Mouse (Mus musculus) MEL (cell line): ENCODE data around the gene Gpc5. TPM values are rescaled to one million over a fixed set of nuclear protein-coding genes. Genes with fewer than 3 reads are reported as not detected.

Experiments used
- DNase-seq: peaks from one replicate; pipeline ENCODE4 v3.0.0; 2011; ENCODE audit warnings: low read depth, low spot score
- H3K27ac ChIP-seq: 2 replicates; pipeline ENCODE4 v1.5.1; 2012; ENCODE audit warnings: low read depth, mild to moderate bottlenecking, control low read depth, low read length, moderate library complexity; ENCODE audit not compliant: control insufficient read depth
- H3K27me3 ChIP-seq, 2 experiments: fragments of 150-350 bp in 1 of 2; sonication (generic) in 1 of 2; 2 replicates each; pipeline ENCODE4 v1.6.1; 2012; ENCODE audit warnings: low read length in 2 of 2, mild to moderate bottlenecking in 2 of 2, improper control_type of control experiment in 1 of 2, moderate library complexity in 1 of 2; ENCODE audit not compliant: insufficient read depth in 2 of 2, control insufficient read depth in 1 of 2
- H3K36me3 ChIP-seq, 2 experiments: 2 replicates each; pipeline ENCODE4 v1.6.1; 2012 to 2014; ENCODE audit warnings: low read length in 2 of 2, improper control_type of control experiment in 1 of 2, inconsistent platforms in 1 of 2, mild to moderate bottlenecking in 1 of 2; ENCODE audit not compliant: insufficient read depth in 2 of 2, control insufficient read depth in 1 of 2
- H3K4me1 ChIP-seq, 2 experiments: fragments of 150-350 bp in 1 of 2; sonication (generic) in 1 of 2; 2 replicates each; pipeline ENCODE4 v1.6.1; 2012; ENCODE audit warnings: low read length in 2 of 2, improper control_type of control experiment in 1 of 2, mild to moderate bottlenecking in 1 of 2; ENCODE audit not compliant: insufficient read depth in 2 of 2, control insufficient read depth in 1 of 2
- H3K4me3 ChIP-seq, 2 experiments: fragments of 150-350 bp in 1 of 2; sonication (generic) in 1 of 2; 2 replicates each; pipeline ENCODE4 v1.5.1; 2012; ENCODE audit warnings: low read depth in 2 of 2, low read length in 2 of 2, mild to moderate bottlenecking in 2 of 2, moderate library complexity in 2 of 2, control low read depth in 1 of 2, improper control_type of control experiment in 1 of 2; ENCODE audit not compliant: control insufficient read depth in 1 of 2, insufficient read depth in 1 of 2
- H3K79me2 ChIP-seq: 2 replicates; pipeline ENCODE4 v1.6.1; 2012; ENCODE audit warnings: mild to moderate bottlenecking, low read length, moderate library complexity; ENCODE audit not compliant: control insufficient read depth, poor library complexity, insufficient read depth
- H3K9ac ChIP-seq: 2 replicates; pipeline ENCODE4 v1.6.1; 2012; ENCODE audit warnings: low read depth, mild to moderate bottlenecking, control low read depth, low read length, moderate library complexity; ENCODE audit not compliant: control insufficient read depth, poor library complexity, severe bottlenecking
- H3K9me3 ChIP-seq: fragments of 150-350 bp; sonication (generic); replicated peaks from 2 replicates; pipeline ENCODE4 v1.6.1; 2012; ENCODE audit warnings: mild to moderate bottlenecking, low read length, improper control_type of control experiment, moderate library complexity; ENCODE audit not compliant: insufficient read depth
- BHLHE40 ChIP-seq: IDR thresholded peaks from 2 replicates; pipeline ENCODE4 v1.6.1; 2012; ENCODE audit warnings: low read depth, mild to moderate bottlenecking, inconsistent platforms, low read length, improper control_type of control experiment, borderline replicate concordance
- CHD1 ChIP-seq: IDR thresholded peaks from 2 replicates; pipeline ENCODE4 v1.6.1; 2012; ENCODE audit warnings: low read depth, mild to moderate bottlenecking, inconsistent platforms, low read length, improper control_type of control experiment
- CHD2 ChIP-seq: IDR thresholded peaks from 2 replicates; pipeline ENCODE4 v1.6.1; 2011; ENCODE audit warnings: low read length, improper control_type of control experiment
- CTCF ChIP-seq, 3 experiments: IDR thresholded peaks in 2 of 3; conservative IDR thresholded peaks in 1 of 3; 2 replicates each; pipeline ENCODE4 v1.5.1; 2011 to 2012; ENCODE audit warnings: low read length in 3 of 3, low read depth in 2 of 3, mild to moderate bottlenecking in 2 of 3, improper control_type of control experiment in 1 of 3, inconsistent platforms in 1 of 3, mixed read lengths in 1 of 3, moderate library complexity in 1 of 3; ENCODE audit not compliant: control insufficient read depth in 1 of 3, insufficient read depth in 1 of 3, poor library complexity in 1 of 3, severe bottlenecking in 1 of 3
- E2F4 ChIP-seq: IDR thresholded peaks from 2 replicates; pipeline ENCODE4 v1.6.1; 2011; ENCODE audit warnings: low read depth, low read length, improper control_type of control experiment, borderline replicate concordance
- EP300 ChIP-seq, 2 experiments: IDR thresholded peaks; 2 replicates each; pipeline ENCODE4 v1.6.1; 2011; ENCODE audit warnings: improper control_type of control experiment in 2 of 2, low read length in 2 of 2, low read depth in 1 of 2, mild to moderate bottlenecking in 1 of 2
- ETS1 ChIP-seq: IDR thresholded peaks from 2 replicates; pipeline ENCODE4 v1.6.1; 2012; ENCODE audit warnings: low read depth, mild to moderate bottlenecking, inconsistent platforms, low read length, improper control_type of control experiment, moderate library complexity
- GABPA ChIP-seq: IDR thresholded peaks from 2 replicates; pipeline ENCODE4 v1.6.1; 2012; ENCODE audit warnings: low read depth, mild to moderate bottlenecking, inconsistent platforms, low read length, improper control_type of control experiment, moderate library complexity
- GATA1 ChIP-seq: IDR thresholded peaks from 2 replicates; pipeline ENCODE4 v1.6.1; 2011; ENCODE audit warnings: low read depth, low read length, improper control_type of control experiment
- HCFC1 ChIP-seq: IDR thresholded peaks from 2 replicates; pipeline ENCODE4 v1.6.1; 2012; ENCODE audit warnings: low read depth, mild to moderate bottlenecking, inconsistent platforms, low read length, improper control_type of control experiment, moderate library complexity
- JUND ChIP-seq: IDR thresholded peaks from 2 replicates; pipeline ENCODE4 v1.6.1; 2011; ENCODE audit warnings: low read depth, mild to moderate bottlenecking, improper control_type of control experiment, low read length
- KAT2A ChIP-seq: conservative IDR thresholded peaks from 2 replicates; pipeline ENCODE4 v1.6.1; 2012; ENCODE audit warnings: low read depth, low read length, improper control_type of control experiment, inconsistent platforms
- MAX ChIP-seq: IDR thresholded peaks from 2 replicates; pipeline ENCODE4 v1.6.1; 2011; ENCODE audit warnings: low read length, improper control_type of control experiment
- MXI1 ChIP-seq: IDR thresholded peaks from 2 replicates; pipeline ENCODE4 v1.6.1; 2011; ENCODE audit warnings: mild to moderate bottlenecking, low read depth, low read length, improper control_type of control experiment
- NELFE ChIP-seq: IDR thresholded peaks from 2 replicates; pipeline ENCODE4 v1.6.1; 2011; ENCODE audit warnings: low read depth, low read length, improper control_type of control experiment
- RAD21 ChIP-seq: IDR thresholded peaks from 2 replicates; pipeline ENCODE4 v1.6.1; 2011; ENCODE audit warnings: mild to moderate bottlenecking, low read depth, low read length, improper control_type of control experiment
- RCOR1 ChIP-seq: IDR thresholded peaks from 2 replicates; pipeline ENCODE4 v1.6.1; 2012; ENCODE audit warnings: low read depth, mild to moderate bottlenecking, inconsistent platforms, low read length, improper control_type of control experiment
- SIN3A ChIP-seq: IDR thresholded peaks from 2 replicates; pipeline ENCODE4 v1.6.1; 2012; ENCODE audit warnings: low read length, improper control_type of control experiment, inconsistent platforms
- TAL1 ChIP-seq: IDR thresholded peaks from 2 replicates; pipeline ENCODE4 v1.6.1; 2012; ENCODE audit warnings: mild to moderate bottlenecking, inconsistent platforms, low read length, moderate library complexity, mixed read lengths
- TCF12 ChIP-seq: IDR thresholded peaks from 2 replicates; pipeline ENCODE4 v1.6.1; 2014; ENCODE audit warnings: low read depth, mild to moderate bottlenecking, inconsistent platforms, low read length, improper control_type of control experiment, moderate library complexity
- UBTF ChIP-seq: IDR thresholded peaks from 2 replicates; pipeline ENCODE4 v1.6.1; 2012; ENCODE audit warnings: low read depth, mild to moderate bottlenecking, inconsistent platforms, low read length, improper control_type of control experiment, moderate library complexity, borderline replicate concordance; ENCODE audit not compliant: insufficient read depth
- USF1 ChIP-seq: IDR thresholded peaks from 2 replicates; pipeline ENCODE4 v1.6.1; 2014; ENCODE audit warnings: low read depth, mild to moderate bottlenecking, inconsistent platforms, low read length, improper control_type of control experiment, moderate library complexity
- USF2 ChIP-seq, 2 experiments: IDR thresholded peaks; 2 replicates each; pipeline ENCODE4 v1.6.1; 2011 to 2012; ENCODE audit warnings: improper control_type of control experiment in 2 of 2, low read length in 2 of 2, borderline replicate concordance in 1 of 2, inconsistent platforms in 1 of 2, low read depth in 1 of 2, mild to moderate bottlenecking in 1 of 2; ENCODE audit not compliant: insufficient read depth in 1 of 2
- ZC3H11A ChIP-seq: IDR thresholded peaks from 2 replicates; pipeline ENCODE4 v1.6.1; 2012; ENCODE audit warnings: low read depth, mild to moderate bottlenecking, inconsistent platforms, low read length, improper control_type of control experiment
- ZNF384 ChIP-seq: IDR thresholded peaks from 2 replicates; pipeline ENCODE4 v1.6.1; 2012; ENCODE audit warnings: low read depth, mild to moderate bottlenecking, inconsistent platforms, low read length, improper control_type of control experiment
- polyA plus RNA-seq, 2 experiments: library from polyadenylated mRNA; stranded (reverse) in 1 of 2; unstranded in 1 of 2; fragments of >175 nt in 1 of 2; fragments of >200 nt in 1 of 2; gene quantifications; 2 replicates each; pipeline versions ENCODE4 v1.2.1 to v1.2.4; 2012; ENCODE audit warnings: low replicate concordance in 2 of 2, low read depth in 1 of 2; ENCODE audit not compliant: insufficient read length in 2 of 2, insufficient read depth in 1 of 2, missing spikeins in 1 of 2
- total RNA-seq: library from RNA; depleted of rRNA; stranded (reverse); fragments of 300-350 nt; gene quantifications from 2 replicates; pipeline ENCODE4 v1.2.3, GENCODE M21; 2012

The Gpc5 gene
- total and polyA plus RNA-seq, 3 experiments: not detected

DNA sequence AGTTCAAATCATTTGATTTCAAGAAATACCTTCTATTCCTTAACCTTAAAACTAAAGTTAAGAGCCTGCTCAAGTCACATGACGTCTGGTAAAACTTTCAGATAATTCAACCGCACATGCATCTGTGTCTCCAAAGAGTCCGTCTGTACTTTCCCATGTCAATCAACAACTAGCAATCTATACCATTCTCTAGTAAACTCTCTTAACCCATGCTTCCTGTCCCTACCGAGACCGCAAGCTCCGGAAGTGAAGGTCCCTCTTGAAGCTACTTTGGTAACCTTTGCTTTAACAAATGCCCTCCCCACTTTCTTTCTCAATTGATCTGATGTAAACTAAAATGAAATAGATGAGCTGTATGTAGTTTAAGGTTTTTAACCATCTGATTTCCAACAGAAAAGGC is 1118.3 kb downstream of the Gpc5 start:
- no peak for DNase-seq

GRCm38 (mm10) chr14:116212029-116212428 is 1120.0 kb downstream of the Gpc5 start:
- H3K27me3 ChIP-seq: no peaks in the 10 kb centered on the region
- peak; percentile 3 for DNase-seq
- no peaks in the 10 kb centered on the region for H3K9me3 ChIP-seq
- no peak overlapping the region for H3K27ac ChIP-seq
- no peak overlapping the region for H3K4me3 ChIP-seq
- no peak overlapping the region for H3K9ac ChIP-seq
- no peak for TF ChIP-seq HCFC1
- TF ChIP-seq JUND: no peak
- TF ChIP-seq TAL1: no peak
- TF ChIP-seq MAX: no peak
- TF ChIP-seq CHD2: no peak
- no peak for TF ChIP-seq CTCF (IDR thresholded peaks at IDR 0.05 in 2 of 3, conservative IDR thresholded peaks at IDR 0.05 in 1 of 3; ENCODE audit: control insufficient read depth in 1 of 3, insufficient read depth in 1 of 3, low read depth in 2 of 3, low read length in 3 of 3, poor library complexity in 1 of 3, severe bottlenecking in 1 of 3)
- TF ChIP-seq NELFE: no peak
- TF ChIP-seq SIN3A: no peak
- peak; percentile 52 for TF ChIP-seq RCOR1
- peak; percentile 58; the same call in 1 of the 2 replicates for TF ChIP-seq TCF12
- TF ChIP-seq GABPA: no peak
- TF ChIP-seq E2F4: no peak
- TF ChIP-seq ETS1: no peak
- peak; percentile 47; the same call in 1 of the 2 replicates for TF ChIP-seq GATA1
- no peak for TF ChIP-seq RAD21
- no peak for TF ChIP-seq USF2 (IDR thresholded peaks at IDR 0.05; ENCODE audit: borderline replicate concordance in 1 of 2, insufficient read depth in 1 of 2, low read depth in 1 of 2, low read length in 2 of 2)
- TF ChIP-seq BHLHE40: no peak
- peak; percentile 47 to 71; a peak in 3 of 4 replicates for TF ChIP-seq EP300 (IDR thresholded peaks at IDR 0.05; ENCODE audit: low read depth in 1 of 2, low read length in 2 of 2)
- TF ChIP-seq KAT2A: no peak
- TF ChIP-seq USF1: no peak
- TF ChIP-seq CHD1: no peak
- TF ChIP-seq ZNF384: no peak
- TF ChIP-seq, all 39 proteins: peak for 4
- H3K79me2 ChIP-seq: no peaks in the 10 kb centered on the region
- H3K4me1 ChIP-seq: no peaks in the 10 kb centered on the region; a peak in 1 of 4 replicates
- no peaks in the 10 kb centered on the region; a peak in 1 of 4 replicates for H3K36me3 ChIP-seq

More for the DNA sequence above, 1118.3 kb downstream of the Gpc5 start:
- no peak overlapping the region for H3K27ac ChIP-seq
- no peaks in the 10 kb centered on the region; a peak in 1 of 4 replicates for H3K4me1 ChIP-seq
- TF ChIP-seq ZC3H11A: no peak
- no peak for TF ChIP-seq CHD2
- TF ChIP-seq KAT2A: no peak
- no peak for TF ChIP-seq UBTF
- TF ChIP-seq MXI1: no peak
- H3K79me2 ChIP-seq: no peaks in the 10 kb centered on the region
- H3K9me3 ChIP-seq: no peaks in the 10 kb centered on the region
- no peaks in the 10 kb centered on the region for H3K27me3 ChIP-seq
- H3K4me3 ChIP-seq: no peak overlapping the region
- no peak overlapping the region for H3K9ac ChIP-seq
- H3K36me3 ChIP-seq: no peaks in the 10 kb centered on the region; a peak in 1 of 4 replicates
